Mouse (Mus musculus) C2C12 (cell line): Measurements from ENCODE around the gene Rhobtb1.

Experiments
- CEBPB ChIP-seq: IDR thresholded peaks from one replicate; pipeline ENCODE4 v1.6.1; 2011; ENCODE audit warnings: low read depth, mild to moderate bottlenecking, control low read depth, moderate library complexity
- CTCF ChIP-seq: IDR thresholded peaks from one replicate; pipeline ENCODE4 v1.5.1; 2011; ENCODE audit not compliant: control insufficient read depth, insufficient read depth, insufficient read length
- FOSL1 ChIP-seq: IDR thresholded peaks from one replicate; pipeline ENCODE4 v1.8.0; 2011; ENCODE audit warnings: mild to moderate bottlenecking, low read length; ENCODE audit not compliant: poor library complexity, insufficient read depth, severe bottlenecking
- MAX ChIP-seq: IDR thresholded peaks from one replicate; pipeline ENCODE4 v1.6.1; 2011; ENCODE audit warnings: mild to moderate bottlenecking, control low read depth
- MYOD1 ChIP-seq: IDR thresholded peaks from one replicate; pipeline ENCODE4 v1.6.1; 2011; ENCODE audit warnings: low read depth; ENCODE audit not compliant: control insufficient read depth, insufficient read length
- MYOG ChIP-seq: IDR thresholded peaks from one replicate; pipeline ENCODE4 v1.6.1; 2011; ENCODE audit not compliant: control insufficient read depth, insufficient read length; ENCODE audit errors: extremely low read depth
- USF1 ChIP-seq: IDR thresholded peaks from one replicate; pipeline ENCODE4 v1.6.1; 2011; ENCODE audit warnings: low read depth, mild to moderate bottlenecking, control low read depth, moderate library complexity

DNA sequence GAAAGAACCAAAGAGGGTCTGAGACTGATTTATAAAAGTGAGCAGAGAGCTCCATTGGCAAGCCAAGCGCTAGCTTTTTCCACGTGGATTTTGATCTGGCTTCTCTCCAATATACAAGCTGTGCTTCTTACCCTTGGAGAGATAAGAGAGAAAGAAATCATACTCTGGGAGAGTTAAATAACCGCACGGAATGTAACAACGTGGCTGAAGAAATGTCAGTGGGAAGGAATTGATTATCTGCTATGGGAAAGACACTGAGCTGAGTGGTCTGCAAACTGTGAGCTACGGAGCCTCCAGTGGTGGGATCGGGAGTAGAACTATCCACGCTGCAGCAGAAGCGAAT, 46.4 kb upstream of the Rhobtb1 start:
- TF ChIP-seq CTCF (no peak), MAX (no peak), MYOG (no peak), USF1 (no peak), CEBPB (no peak), MYOD1 (no peak), FOSL1 (no peak)
